Mouse (Mus musculus) kidney, embryonic 14.5 days (tissue): ENCODE measurements around the gene Cyp2b13. TPM values are rescaled to one million over a fixed set of nuclear protein-coding genes. Genes with fewer than 3 reads are reported as not detected.
"Not testable (repeated sequence)": the region's sequence is repeated elsewhere in the genome, so short reads cannot be mapped to it uniquely, and the experiment has no call there.

Source experiments
- ATAC-seq: fragments of 200-750 bp; cut with Nextera tagmentation; 2 replicates; pipeline ENCODE4 v1.8.0; 2017; ENCODE audit warnings: moderate number of reproducible peaks, mild to moderate bottlenecking, moderate TSS enrichment, moderate library complexity; ENCODE audit not compliant: low FRiP score, low TSS enrichment
- H3K27ac ChIP-seq: fragments of 300-500 bp; sonication (generic); 2 replicates; pipeline ENCODE4 v1.5.1; 2014; ENCODE audit warnings: low read depth, mild to moderate bottlenecking, low read length, moderate library complexity, mixed read lengths
- H3K27me3 ChIP-seq: fragments of 300-500 bp; sonication (generic); 2 replicates; pipeline ENCODE4 v1.6.1; 2014; ENCODE audit warnings: mild to moderate bottlenecking, low read length; ENCODE audit not compliant: control insufficient read depth, insufficient read depth
- H3K36me3 ChIP-seq: fragments of 300-500 bp; sonication (generic); 2 replicates; pipeline ENCODE4 v1.6.1; 2014; ENCODE audit warnings: low read length, mixed read lengths; ENCODE audit not compliant: control insufficient read depth, insufficient read depth
- H3K4me1 ChIP-seq: fragments of 300-500 bp; sonication (generic); 2 replicates; pipeline ENCODE4 v1.6.1; 2014; ENCODE audit warnings: low read length, mixed read lengths; ENCODE audit not compliant: control insufficient read depth, insufficient read depth
- H3K4me2 ChIP-seq: fragments of 300-500 bp; sonication (generic); replicated peaks from 2 replicates; pipeline ENCODE4 v1.6.1; 2014; ENCODE audit warnings: low read depth, mild to moderate bottlenecking, low read length
- H3K4me3 ChIP-seq: fragments of 300-500 bp; sonication (generic); 2 replicates; pipeline ENCODE4 v1.5.1; 2014; ENCODE audit warnings: mild to moderate bottlenecking, low read length
- H3K9ac ChIP-seq: fragments of 300-500 bp; sonication (generic); 2 replicates; pipeline ENCODE4 v1.6.1; 2014; ENCODE audit warnings: low read depth, mild to moderate bottlenecking, low read length, moderate library complexity
- H3K9me3 ChIP-seq: fragments of 300-500 bp; sonication (generic); 2 replicates; pipeline ENCODE4 v1.6.1; 2016; ENCODE audit warnings: low read length; ENCODE audit not compliant: control insufficient read depth
- WGBS: fragments of 180-500 bp; shearing (Covaris S2); extraction: QIAGEN DNeasy Blood & Tissue Kit; methylation state at CpG from one replicate; pipeline ENCODE4 v1.1.7; 2014; 5-methylcytosine and 5-hydroxymethylcytosine counted together
- polyA plus RNA-seq: library from polyadenylated mRNA; unstranded; fragments of >200 nt; fragmentation: Nextera tagmentation; extraction: Ambion mirVana; gene quantifications from 2 replicates; pipeline ENCODE4 v1.2.1, GENCODE M21; 2014

The Cyp2b13 gene
- not detected in 2 replicates for polyA plus RNA-seq

GRCm38 (mm10) chr7:26061197-26061596, at the start of gene Cyp2b13:
TSS of gene Cyp2b13 (plus strand) at chr7:26061497.
- H3K4me3 ChIP-seq, H3K4me1 ChIP-seq, H3K9ac ChIP-seq, ATAC-seq, H3K27me3 ChIP-seq, H3K27ac ChIP-seq, H3K36me3 ChIP-seq, H3K4me2 ChIP-seq, H3K9me3 ChIP-seq: not testable (repeated sequence)
- 60% methylated on average over 1 of the region's 2 CpGs for WGBS

DNA sequence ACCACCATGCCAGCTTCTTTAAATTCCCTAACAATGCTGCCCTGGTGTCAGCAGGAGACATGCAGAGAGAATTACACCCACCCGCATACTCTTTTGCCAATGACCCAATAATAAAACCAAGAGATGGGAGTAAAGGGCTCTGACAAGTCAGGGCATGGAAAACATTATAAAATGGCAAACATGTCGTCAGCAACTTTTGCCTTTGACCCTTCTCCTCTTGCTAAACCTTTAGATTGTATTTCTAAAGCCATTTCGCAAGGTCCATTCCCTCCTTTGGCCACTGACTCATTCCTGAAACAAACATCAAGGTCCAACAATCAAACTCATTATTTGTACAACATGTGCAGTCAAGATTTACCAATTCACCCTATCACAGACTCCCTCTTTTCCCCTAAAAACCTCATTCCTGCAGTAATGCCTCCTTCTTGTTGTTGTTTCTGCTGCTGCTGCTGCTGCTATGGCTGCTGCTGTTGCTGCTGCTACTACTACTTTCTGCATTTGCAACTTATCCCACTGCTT, 41.4 kb upstream of the Cyp2b13 start:
- H3K9ac ChIP-seq, ATAC-seq, H3K27me3 ChIP-seq, H3K4me3 ChIP-seq, H3K27ac ChIP-seq, H3K36me3 ChIP-seq, H3K4me2 ChIP-seq, H3K4me1 ChIP-seq, H3K9me3 ChIP-seq: not testable (repeated sequence)
- 63% methylated on average over 1 of the region's 3 CpGs for WGBS

DNA sequence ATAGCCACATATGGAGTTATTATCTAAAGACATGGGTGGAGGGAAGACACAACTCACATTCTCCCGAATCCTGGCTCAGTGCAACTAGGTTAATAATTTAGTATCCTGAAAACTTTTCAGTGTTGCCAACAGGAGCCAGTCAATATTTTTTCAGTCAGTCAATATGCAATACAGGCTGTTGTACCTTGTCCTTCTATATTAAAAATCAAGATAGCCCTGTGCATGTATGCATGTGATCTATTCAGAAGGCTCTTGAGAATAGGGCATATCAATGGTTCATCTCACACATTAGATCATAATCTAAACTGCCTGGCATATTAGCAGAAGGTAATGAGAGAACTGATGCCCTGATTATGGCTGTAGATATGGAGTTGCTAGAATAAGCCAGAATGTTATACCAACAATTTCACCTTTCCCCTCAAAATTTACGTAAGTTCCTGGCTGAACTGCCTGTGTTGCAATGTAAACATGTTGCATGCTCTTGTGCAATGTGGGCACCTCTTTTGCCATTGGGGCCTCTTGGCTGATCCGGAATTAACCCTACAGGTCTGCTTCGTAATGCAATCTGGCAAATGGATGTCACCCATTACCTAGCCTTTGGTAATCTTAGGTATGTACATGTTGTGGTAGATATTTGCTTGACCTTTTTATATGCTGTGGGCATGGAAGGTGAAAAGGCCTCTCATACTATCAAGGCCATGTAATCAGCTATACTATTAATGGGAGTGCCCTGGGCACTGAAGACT, 6.2 kb upstream of the Cyp2b13 start:
- not testable (repeated sequence) for H3K36me3 ChIP-seq, H3K9ac ChIP-seq, H3K9me3 ChIP-seq, ATAC-seq, H3K27me3 ChIP-seq, H3K27ac ChIP-seq, H3K4me1 ChIP-seq, H3K4me2 ChIP-seq, H3K4me3 ChIP-seq
- 86% methylated on average over 3 of the region's 4 CpGs for WGBS

DNA sequence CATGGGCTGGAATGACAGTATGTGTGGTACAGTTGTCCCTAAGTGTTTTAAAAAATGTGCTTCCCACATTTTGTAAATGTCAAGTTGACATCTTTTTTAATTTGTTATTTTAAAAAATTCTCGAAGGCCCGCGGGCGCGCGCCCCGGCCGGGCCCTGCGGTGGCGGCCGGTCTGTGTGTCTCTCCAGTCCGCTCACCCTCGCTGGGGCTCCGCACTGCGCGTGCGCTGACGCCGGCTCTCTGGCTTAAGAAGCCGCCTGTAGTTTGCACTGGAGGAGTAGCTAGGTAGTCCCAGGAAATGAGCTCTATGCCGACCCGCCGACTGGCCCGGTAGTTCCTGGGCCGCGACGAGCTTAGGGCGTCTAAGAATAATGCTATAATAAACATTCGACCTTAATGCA, 10.4 kb downstream of the Cyp2b13 start:
- not testable (repeated sequence) for H3K4me1 ChIP-seq, H3K27me3 ChIP-seq, ATAC-seq, H3K9me3 ChIP-seq, H3K4me2 ChIP-seq, H3K27ac ChIP-seq, H3K9ac ChIP-seq, H3K36me3 ChIP-seq, H3K4me3 ChIP-seq
- WGBS: 50% methylated on average over 29 of the region's 29 CpGs

DNA sequence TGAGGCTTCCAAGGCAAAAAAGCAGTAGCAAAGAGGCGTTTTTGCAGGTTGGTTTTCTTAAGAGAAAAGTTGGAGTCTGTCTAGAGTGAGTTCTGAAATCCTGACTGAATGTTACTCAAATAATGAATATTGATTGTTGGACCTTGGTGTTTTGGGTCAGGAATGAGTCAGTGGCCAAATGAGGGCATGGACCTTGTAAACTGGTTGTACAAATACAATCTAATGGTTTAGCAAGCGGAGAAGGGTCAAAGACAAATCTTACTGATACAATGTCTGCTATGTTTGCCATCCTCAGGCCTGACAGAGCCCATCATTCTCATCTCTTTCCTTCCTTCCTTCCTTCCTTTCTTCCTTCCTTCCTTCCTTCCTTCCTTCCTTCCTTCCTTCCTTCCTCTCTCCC, 21.3 kb downstream of the Cyp2b13 start:
- H3K4me3 ChIP-seq: no peak overlapping the region
- no peak overlapping the region for H3K4me2 ChIP-seq
- H3K27ac ChIP-seq: no peak overlapping the region
- no peak for ATAC-seq
- no peaks in the 10 kb centered on the region for H3K36me3 ChIP-seq
- no peaks in the 10 kb centered on the region for H3K9me3 ChIP-seq
- WGBS: 78% methylated on average over 2 of the region's 2 CpGs
- no peaks in the 10 kb centered on the region for H3K27me3 ChIP-seq
- no peaks in the 10 kb centered on the region for H3K4me1 ChIP-seq
- H3K9ac ChIP-seq: no peak overlapping the region

GRCm38 (mm10) chr7:26087391-26087790, 26.1 kb downstream of the Cyp2b13 start:
- no peak for ATAC-seq
- no peak overlapping the region for H3K4me2 ChIP-seq
- peaks cover 6% of the 10 kb centered on the region; the same call in 1 of the 2 replicates for H3K9me3 ChIP-seq
- no peaks in the 10 kb centered on the region for H3K27me3 ChIP-seq
- H3K36me3 ChIP-seq: no peaks in the 10 kb centered on the region
- no peak overlapping the region for H3K9ac ChIP-seq
- no peaks in the 10 kb centered on the region for H3K4me1 ChIP-seq
- H3K27ac ChIP-seq: no peak overlapping the region
- no peak overlapping the region for H3K4me3 ChIP-seq
- 91% methylated on average over 1 of the region's 1 CpGs for WGBS

DNA sequence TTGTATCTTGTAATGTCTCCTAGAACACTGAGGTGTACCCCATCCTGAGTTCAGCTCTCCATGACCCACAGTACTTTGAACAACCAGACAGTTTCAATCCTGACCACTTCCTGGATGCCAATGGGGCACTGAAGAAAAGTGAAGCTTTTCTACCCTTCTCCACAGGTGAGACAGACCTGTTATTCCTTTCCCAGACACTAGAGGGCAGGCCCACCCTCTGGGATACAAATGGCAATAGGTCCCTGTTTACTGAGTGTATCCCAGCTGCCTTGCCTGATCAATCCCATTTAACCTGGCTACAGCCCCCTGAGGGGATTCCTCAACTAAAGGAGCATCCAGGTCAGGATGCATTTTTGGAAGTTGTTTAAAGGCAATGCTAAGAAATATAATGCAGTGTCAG, 27.3 kb downstream of the Cyp2b13 start:
- H3K4me3 ChIP-seq, H3K9me3 ChIP-seq, H3K4me1 ChIP-seq, H3K36me3 ChIP-seq, H3K9ac ChIP-seq, H3K4me2 ChIP-seq, H3K27ac ChIP-seq, H3K27me3 ChIP-seq, ATAC-seq: not testable (repeated sequence)

- H3K27ac ChIP-seq, H3K4me1 ChIP-seq, H3K36me3 ChIP-seq, H3K27me3 ChIP-seq, H3K4me3 ChIP-seq, ATAC-seq, H3K9me3 ChIP-seq, H3K4me2 ChIP-seq, H3K9ac ChIP-seq: not testable (repeated sequence)
- WGBS: no CpG with 5 or more reads among the region's 2 CpGs
These were observed 78.3 kb downstream of the Cyp2b13 start for GRCm38 (mm10) chr7:26139623-26140022.

DNA sequence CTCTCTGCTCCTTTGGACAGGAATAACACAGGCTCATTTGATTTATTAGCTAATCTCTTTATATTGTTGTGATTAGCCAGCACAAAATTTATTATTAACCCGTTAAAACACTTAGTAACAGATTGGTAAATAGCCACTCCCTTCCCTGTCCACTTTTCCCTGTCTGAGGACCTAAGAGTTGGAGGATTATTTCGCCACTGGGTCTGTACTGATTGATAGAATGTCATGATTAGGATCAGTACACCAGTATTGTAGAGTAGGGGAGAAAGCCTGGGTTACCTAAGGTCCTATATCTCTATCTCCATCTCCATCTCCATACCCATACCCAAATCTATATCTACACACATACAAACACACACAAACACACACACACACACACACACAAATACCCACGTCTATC, 82.4 kb downstream of the Cyp2b13 start:
- not testable (repeated sequence) for ATAC-seq, H3K9me3 ChIP-seq, H3K27me3 ChIP-seq, H3K27ac ChIP-seq, H3K4me1 ChIP-seq, H3K4me2 ChIP-seq, H3K4me3 ChIP-seq, H3K9ac ChIP-seq, H3K36me3 ChIP-seq
- WGBS: 75% methylated on average over 1 of the region's 3 CpGs
